Mouse (Mus musculus): ENCODE measurements around the gene Lefty1.
A peak's percentile ranks its signal among the peaks of the same experiment; 100 is the strongest.

DNA sequence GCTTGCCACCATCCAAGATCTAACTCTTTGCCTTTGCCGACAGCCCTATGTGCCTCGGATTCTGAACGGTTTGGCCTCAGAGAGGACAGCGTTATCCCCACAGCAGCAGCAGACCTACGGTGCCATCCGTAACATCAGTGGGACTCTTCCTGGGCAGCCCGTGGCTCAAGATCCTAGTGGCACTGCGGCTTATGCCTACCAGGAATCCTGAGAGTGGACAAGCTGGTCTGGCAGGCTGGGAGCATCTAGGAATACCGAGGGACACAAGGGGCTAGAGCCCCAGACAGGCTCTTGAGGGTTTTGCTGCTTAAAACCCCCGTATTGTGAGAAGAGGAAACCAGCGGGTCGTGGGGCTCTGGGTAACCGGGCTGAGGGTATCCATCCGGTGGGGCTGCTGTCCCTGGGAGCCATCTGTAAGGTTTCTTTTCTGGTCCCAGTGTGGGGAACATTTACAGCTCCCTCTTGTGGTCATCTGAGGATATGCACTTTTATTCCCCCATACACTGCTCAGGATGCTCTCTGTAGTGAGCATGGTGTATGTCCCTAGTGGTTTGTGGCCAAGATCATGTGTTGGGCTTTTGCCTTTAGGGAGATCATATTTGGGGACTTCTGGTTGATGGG lies 39.4 kb downstream of the Lefty1 start:
- peak; percentile 94 for TF ChIP-seq CTCF (IDR thresholded peaks at IDR 0.05; ENCODE audit: low read depth)
- TF ChIP-seq EP300 (IDR thresholded peaks at IDR 0.05; ENCODE audit: low read depth) = no peak

Data from liver, postnatal 0 days (tissue).